Mouse (Mus musculus): Measurements from ENCODE around the gene Slc44a2. TPM values are rescaled to one million over a fixed set of nuclear protein-coding genes. Genes with fewer than 3 reads are reported as not detected.

Slc44a2 gene
- polyA plus RNA-seq, 1 experiment from 2014 or later: 74.4 TPM

GRCm38 (mm10) chr9:21370876-21371275 is 50.4 kb downstream of the Slc44a2 start:
- Histone ChIP-seq H3K27me3 (ENCODE audit: control insufficient read depth, insufficient read depth, low read length) (no peaks in the 10 kb centered on the region), H3K9ac (ENCODE audit: low read length) (no peak overlapping the region), H3K27ac (ENCODE audit: low read length) (no peak overlapping the region), H3K36me3 (ENCODE audit: control insufficient read depth, insufficient read depth) (peaks cover 6% of the 10 kb centered on the region; the same call in 1 of the 2 replicates), H3K4me1 (ENCODE audit: control insufficient read depth, insufficient read depth, low read length) (peaks cover 15% of the 10 kb centered on the region), H3K4me2 (ENCODE audit: low read depth, low read length) (no peak overlapping the region), H3K4me3 (ENCODE audit: low read length) (no peak overlapping the region), H3K9me3 (replicated peaks; ENCODE audit: control insufficient read depth, low read length) (no peaks in the 10 kb centered on the region)
- WGBS: 78% methylated on average over 2 of the region's 2 CpGs
- no peak for ATAC-seq (replicated peaks; ENCODE audit: extremely low read depth, insufficient read depth, low FRiP score)

GRCm38 (mm10) chr9:21372508-21372907 is 52.0 kb downstream of the Slc44a2 start:
- H3K9ac ChIP-seq (ENCODE audit: low read length): no peak overlapping the region
- no peak overlapping the region for H3K4me2 ChIP-seq (ENCODE audit: low read depth, low read length)
- H3K36me3 ChIP-seq (ENCODE audit: control insufficient read depth, insufficient read depth): peaks cover 6% of the 10 kb centered on the region; the same call in 1 of the 2 replicates
- peaks cover 14% of the 10 kb centered on the region for H3K4me1 ChIP-seq (ENCODE audit: control insufficient read depth, insufficient read depth, low read length)
- no peak overlapping the region for H3K4me3 ChIP-seq (ENCODE audit: low read length)
- ATAC-seq (replicated peaks; ENCODE audit: extremely low read depth, insufficient read depth, low FRiP score): no peak
- no peaks in the 10 kb centered on the region for H3K9me3 ChIP-seq (replicated peaks; ENCODE audit: control insufficient read depth, low read length)
- no peaks in the 10 kb centered on the region for H3K27me3 ChIP-seq (ENCODE audit: control insufficient read depth, insufficient read depth, low read length)
- H3K27ac ChIP-seq (ENCODE audit: low read length): no peak overlapping the region
- 64% methylated on average over 1 of the region's 1 CpGs for WGBS

- Histone ChIP-seq H3K36me3 (ENCODE audit: control insufficient read depth, insufficient read depth) (no peaks in the 10 kb centered on the region; the same call in 1 of the 2 replicates), H3K9ac (ENCODE audit: low read length) (no peak overlapping the region; the same call in 1 of the 2 replicates), H3K9me3 (replicated peaks; ENCODE audit: control insufficient read depth, low read length) (no peaks in the 10 kb centered on the region), H3K27ac (ENCODE audit: low read length) (no peak overlapping the region; the same call in 1 of the 2 replicates), H3K27me3 (ENCODE audit: control insufficient read depth, insufficient read depth, low read length) (no peaks in the 10 kb centered on the region), H3K4me3 (ENCODE audit: low read length) (no peak overlapping the region), H3K4me2 (ENCODE audit: low read depth, low read length) (no peak overlapping the region), H3K4me1 (ENCODE audit: control insufficient read depth, insufficient read depth, low read length) (peaks cover 25% of the 10 kb centered on the region)
- WGBS: 68% methylated on average over 3 of the region's 3 CpGs
- no peak for ATAC-seq (replicated peaks; ENCODE audit: extremely low read depth, insufficient read depth, low FRiP score)
These were observed 58.7 kb downstream of the Slc44a2 start for GRCm38 (mm10) chr9:21379195-21379594.

GRCm38 (mm10) chr9:21380868-21381267 is 60.4 kb downstream of the Slc44a2 start:
- ATAC-seq (replicated peaks; ENCODE audit: extremely low read depth, insufficient read depth, low FRiP score): no peak
- H3K4me1 ChIP-seq (ENCODE audit: control insufficient read depth, insufficient read depth, low read length): peaks cover 27% of the 10 kb centered on the region
- H3K27ac ChIP-seq (ENCODE audit: low read length): no peak overlapping the region
- no peak overlapping the region for H3K4me3 ChIP-seq (ENCODE audit: low read length)
- H3K27me3 ChIP-seq (ENCODE audit: control insufficient read depth, insufficient read depth, low read length): no peaks in the 10 kb centered on the region
- H3K4me2 ChIP-seq (ENCODE audit: low read depth, low read length): no peak overlapping the region
- no peak overlapping the region for H3K9ac ChIP-seq (ENCODE audit: low read length)
- H3K36me3 ChIP-seq (ENCODE audit: control insufficient read depth, insufficient read depth): no peaks in the 10 kb centered on the region
- no peaks in the 10 kb centered on the region for H3K9me3 ChIP-seq (replicated peaks; ENCODE audit: control insufficient read depth, low read length)

- no peak overlapping the region for H3K27ac ChIP-seq (ENCODE audit: low read length)
- no peaks in the 10 kb centered on the region for H3K27me3 ChIP-seq (ENCODE audit: control insufficient read depth, insufficient read depth, low read length)
- ATAC-seq (replicated peaks; ENCODE audit: extremely low read depth, insufficient read depth, low FRiP score): no peak
- H3K9ac ChIP-seq (ENCODE audit: low read length): no peak overlapping the region
- H3K4me3 ChIP-seq (ENCODE audit: low read length): no peak overlapping the region
- no peak overlapping the region for H3K4me2 ChIP-seq (ENCODE audit: low read depth, low read length)
- H3K36me3 ChIP-seq (ENCODE audit: control insufficient read depth, insufficient read depth): 0 out of 2 replicates have a peak, but pooled peaks cover 6% of the 10 kb centered on the region
- H3K4me1 ChIP-seq (ENCODE audit: control insufficient read depth, insufficient read depth, low read length): peaks cover 13% of the 10 kb centered on the region
- no peaks in the 10 kb centered on the region for H3K9me3 ChIP-seq (replicated peaks; ENCODE audit: control insufficient read depth, low read length)
These were observed 63.5 kb downstream of the Slc44a2 start for GRCm38 (mm10) chr9:21383966-21384365.

- H3K9ac ChIP-seq (ENCODE audit: low read length): no peak overlapping the region
- peaks cover 74% of the 10 kb centered on the region for H3K36me3 ChIP-seq (ENCODE audit: control insufficient read depth, insufficient read depth)
- no peaks in the 10 kb centered on the region for H3K4me1 ChIP-seq (ENCODE audit: control insufficient read depth, insufficient read depth, low read length)
- no peak overlapping the region for H3K4me2 ChIP-seq (ENCODE audit: low read depth, low read length)
- H3K27me3 ChIP-seq (ENCODE audit: control insufficient read depth, insufficient read depth, low read length): no peaks in the 10 kb centered on the region
- WGBS: 77% methylated on average over 10 of the region's 10 CpGs
- no peaks in the 10 kb centered on the region for H3K9me3 ChIP-seq (replicated peaks; ENCODE audit: control insufficient read depth, low read length)
- no peak for ATAC-seq (replicated peaks; ENCODE audit: extremely low read depth, insufficient read depth, low FRiP score)
- H3K27ac ChIP-seq (ENCODE audit: low read length): no peak overlapping the region
- H3K4me3 ChIP-seq (ENCODE audit: low read length): no peak overlapping the region
These were observed 72.2 kb downstream of the Slc44a2 start for GRCm38 (mm10) chr9:21392646-21393175.

GRCm38 (mm10) chr9:21395692-21396091 is 75.2 kb downstream of the Slc44a2 start:
- 92% methylated on average over 3 of the region's 3 CpGs for WGBS
- ATAC-seq (replicated peaks; ENCODE audit: extremely low read depth, insufficient read depth, low FRiP score): no peak
- H3K27me3 ChIP-seq (ENCODE audit: control insufficient read depth, insufficient read depth, low read length): no peaks in the 10 kb centered on the region

GRCm38 (mm10) chr9:21397170-21397569 is 76.7 kb downstream of the Slc44a2 start:
- ATAC-seq (replicated peaks; ENCODE audit: extremely low read depth, insufficient read depth, low FRiP score): no peak
- 98% methylated on average over 3 of the region's 3 CpGs for WGBS
- Histone ChIP-seq H3K9ac (ENCODE audit: low read length) (no peak overlapping the region), H3K9me3 (replicated peaks; ENCODE audit: control insufficient read depth, low read length) (no peaks in the 10 kb centered on the region), H3K4me1 (ENCODE audit: control insufficient read depth, insufficient read depth, low read length) (peaks cover 6% of the 10 kb centered on the region), H3K27ac (ENCODE audit: low read length) (no peak overlapping the region), H3K4me3 (ENCODE audit: low read length) (no peak overlapping the region), H3K4me2 (ENCODE audit: low read depth, low read length) (no peak overlapping the region), H3K36me3 (ENCODE audit: control insufficient read depth, insufficient read depth) (peaks cover 81% of the 10 kb centered on the region), H3K27me3 (ENCODE audit: control insufficient read depth, insufficient read depth, low read length) (no peaks in the 10 kb centered on the region)

More at GRCm38 (mm10) chr9:21395692-21396091, 75.2 kb downstream of the Slc44a2 start:
- H3K36me3 ChIP-seq (ENCODE audit: control insufficient read depth, insufficient read depth): peaks cover 82% of the 10 kb centered on the region
- no peak overlapping the region for H3K4me3 ChIP-seq (ENCODE audit: low read length)
- no peak overlapping the region for H3K9ac ChIP-seq (ENCODE audit: low read length)
- no peaks in the 10 kb centered on the region for H3K9me3 ChIP-seq (replicated peaks; ENCODE audit: control insufficient read depth, low read length)
- no peak overlapping the region for H3K27ac ChIP-seq (ENCODE audit: low read length)
- H3K4me2 ChIP-seq (ENCODE audit: low read depth, low read length): no peak overlapping the region
- no peaks in the 10 kb centered on the region for H3K4me1 ChIP-seq (ENCODE audit: control insufficient read depth, insufficient read depth, low read length)

GRCm38 (mm10) chr9:21401042-21401441 is 80.5 kb downstream of the Slc44a2 start:
- Histone ChIP-seq H3K9ac (ENCODE audit: low read length) (no peak overlapping the region), H3K9me3 (replicated peaks; ENCODE audit: control insufficient read depth, low read length) (no peaks in the 10 kb centered on the region), H3K27ac (ENCODE audit: low read length) (no peak overlapping the region), H3K4me1 (ENCODE audit: control insufficient read depth, insufficient read depth, low read length) (peaks cover 17% of the 10 kb centered on the region), H3K27me3 (ENCODE audit: control insufficient read depth, insufficient read depth, low read length) (no peaks in the 10 kb centered on the region), H3K4me2 (ENCODE audit: low read depth, low read length) (no peak overlapping the region), H3K4me3 (ENCODE audit: low read length) (no peak overlapping the region), H3K36me3 (ENCODE audit: control insufficient read depth, insufficient read depth) (peaks cover 74% of the 10 kb centered on the region)
- 95% methylated on average over 9 of the region's 9 CpGs for WGBS
- no peak for ATAC-seq (replicated peaks; ENCODE audit: extremely low read depth, insufficient read depth, low FRiP score)
